Mouse (Mus musculus) limb, embryonic 11.5 days (tissue): ENCODE results near the gene Krtap9-3. TPM values are rescaled to one million over a fixed set of nuclear protein-coding genes. Genes with fewer than 3 reads are reported as not detected.

Source experiments
- ATAC-seq: fragments of 200-750 bp; cut with Nextera tagmentation; 2 replicates; pipeline ENCODE4 v1.8.0; 2017; ENCODE audit warnings: low read depth; ENCODE audit not compliant: insufficient number of reproducible peaks, low FRiP score, low TSS enrichment
- DNase-seq: peaks from one replicate; pipeline ENCODE4 v3.0.0-alpha.2; 2015; ENCODE audit warnings: low spot score
- H3K27ac ChIP-seq: fragments of 300-500 bp; sonication (generic); replicated peaks from 2 replicates; pipeline ENCODE4 v1.5.1; 2014; ENCODE audit warnings: low read depth, mild to moderate bottlenecking, low read length
- H3K27me3 ChIP-seq: fragments of 300-500 bp; sonication (generic); 2 replicates; pipeline ENCODE4 v1.6.1; 2014; ENCODE audit warnings: mild to moderate bottlenecking, low read length, mixed read lengths; ENCODE audit not compliant: control insufficient read depth, insufficient read depth
- H3K36me3 ChIP-seq: fragments of 300-500 bp; sonication (generic); 2 replicates; pipeline ENCODE4 v1.6.1; 2014; ENCODE audit warnings: mild to moderate bottlenecking, low read length, moderate library complexity, mixed read lengths; ENCODE audit not compliant: control insufficient read depth, insufficient read depth
- H3K4me1 ChIP-seq: fragments of 300-500 bp; sonication (generic); 2 replicates; pipeline ENCODE4 v1.6.1; 2014; ENCODE audit warnings: low read length, mixed read lengths; ENCODE audit not compliant: control insufficient read depth, insufficient read depth
- H3K4me2 ChIP-seq: fragments of 300-500 bp; sonication (generic); 2 replicates; pipeline ENCODE4 v1.6.1; 2014; ENCODE audit warnings: low read depth, mild to moderate bottlenecking, moderate library complexity; ENCODE audit not compliant: severe bottlenecking
- H3K4me3 ChIP-seq: fragments of 300-500 bp; sonication (generic); 2 replicates; pipeline ENCODE4 v1.5.1; 2014; ENCODE audit warnings: low read depth, low read length
- H3K9ac ChIP-seq: fragments of 300-500 bp; sonication (generic); 2 replicates; pipeline ENCODE4 v1.6.1; 2014; ENCODE audit warnings: mild to moderate bottlenecking, low read length
- H3K9me3 ChIP-seq: fragments of 300-500 bp; sonication (generic); 2 replicates; pipeline ENCODE4 v1.6.1; 2016; ENCODE audit warnings: low read length; ENCODE audit not compliant: control insufficient read depth
- WGBS: fragments of 180-500 bp; shearing (Covaris S2); extraction: QIAGEN DNeasy Blood & Tissue Kit; methylation state at CpG from one replicate; pipeline ENCODE4 v1.1.7; 2014; 5-methylcytosine and 5-hydroxymethylcytosine counted together
- polyA plus RNA-seq: library from polyadenylated mRNA; unstranded; fragments of >200 nt; fragmentation: Nextera tagmentation; extraction: Ambion mirVana; gene quantifications from 2 replicates; pipeline ENCODE4 v1.2.1, GENCODE M21; 2014

Gene Krtap9-3
- polyA plus RNA-seq, 1 experiment from 2014 or later, result not detected

DNA sequence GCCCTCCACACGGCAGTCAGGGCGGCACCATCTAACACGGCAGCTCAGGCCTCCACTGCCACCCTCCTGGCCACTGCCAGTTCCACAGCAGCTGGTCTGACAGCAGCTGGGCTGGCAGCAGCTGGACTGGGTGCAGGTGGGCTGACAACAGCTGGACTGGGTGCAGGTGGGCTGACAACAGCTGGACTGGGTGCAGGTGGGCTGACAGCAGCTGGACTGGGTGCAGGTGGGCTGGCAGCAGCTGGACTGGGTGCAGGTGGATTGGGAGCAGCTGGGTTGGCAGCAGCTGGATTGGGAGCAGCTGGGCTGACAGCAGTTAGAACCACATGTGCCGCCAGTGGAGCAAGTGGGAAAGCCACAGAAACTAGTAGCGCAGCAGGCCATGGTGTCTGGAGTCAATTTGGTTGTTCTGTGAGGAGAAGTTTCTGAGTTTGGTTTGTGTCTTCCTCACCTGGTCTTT lies 14.6 kb downstream of the Krtap9-3 start, which contains the start of gene Krtap1-4:
Gene Krtap1-4, minus strand, starts transcription at position 410 of the 460 bp plus-strand sequence.
- Histone ChIP-seq H3K4me2 (no peak within 1 kb of the TSS), H3K4me1 (no peaks in the 10 kb centered on the region), H3K27ac (no peak within 1 kb of the TSS), H3K27me3 (no peaks in the 10 kb centered on the region), H3K36me3 (no peaks in the 10 kb centered on the region), H3K4me3 (no peak within 1 kb of the TSS), H3K9me3 (no peaks in the 10 kb centered on the region), H3K9ac (no peak within 1 kb of the TSS)
- WGBS, result 65% methylated on average over 5 of the region's 5 CpGs
- DNase-seq (peak; percentile 20), ATAC-seq (no peak)

DNA sequence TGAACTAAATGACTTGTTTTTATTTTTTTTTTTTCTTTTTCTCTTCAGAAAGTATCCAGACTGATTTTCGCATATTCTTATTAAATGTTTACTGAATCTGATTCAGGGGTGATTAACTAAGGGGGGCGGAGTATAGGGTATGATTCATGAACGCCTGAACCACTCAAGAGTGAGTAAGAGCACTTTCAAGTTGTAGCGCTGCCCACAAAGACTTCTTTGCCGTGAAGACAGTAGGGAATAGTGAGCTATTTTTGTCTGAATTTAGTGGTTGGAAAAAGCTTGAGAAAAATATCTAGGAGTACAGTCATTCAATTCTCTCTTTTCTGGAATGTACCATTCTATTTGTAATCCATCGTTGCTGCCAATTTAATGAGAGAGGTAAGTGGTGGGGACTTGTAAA lies 16.3 kb downstream of the Krtap9-3 start:
- no peak overlapping the region for H3K4me3 ChIP-seq

DNA sequence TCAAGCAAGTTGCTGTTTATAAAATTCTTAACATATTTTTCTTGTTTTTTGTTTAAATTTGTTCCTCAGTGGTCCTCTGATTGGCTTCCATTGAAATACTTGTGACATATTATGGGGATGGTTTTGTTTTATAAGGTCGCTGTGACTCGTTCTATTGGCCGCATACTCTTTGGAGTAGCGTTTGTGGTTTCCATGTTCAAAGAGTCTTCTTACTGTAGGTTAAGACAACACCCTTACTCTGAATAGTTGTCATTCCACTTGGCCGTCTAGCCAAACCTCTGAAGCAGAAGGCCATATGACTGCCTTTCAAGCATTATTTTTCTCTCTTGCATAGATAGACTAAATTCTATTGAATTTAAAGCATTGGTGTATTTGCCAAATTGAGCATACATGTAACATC lies 16.9 kb downstream of the Krtap9-3 start:
- ATAC-seq (no peak), DNase-seq (no peak)
- Histone ChIP-seq H3K4me1 (no peaks in the 10 kb centered on the region), H3K36me3 (no peaks in the 10 kb centered on the region), H3K4me2 (no peak overlapping the region), H3K9me3 (no peaks in the 10 kb centered on the region), H3K9ac (no peak overlapping the region), H3K27me3 (no peaks in the 10 kb centered on the region), H3K4me3 (no peak overlapping the region), H3K27ac (no peak overlapping the region)
- 94% methylated on average over 5 of the region's 5 CpGs for WGBS

More for the DNA sequence above, 16.3 kb downstream of the Krtap9-3 start:
- no peaks in the 10 kb centered on the region for H3K27me3 ChIP-seq
- no peaks in the 10 kb centered on the region for H3K9me3 ChIP-seq
- 89% methylated on average over 6 of the region's 6 CpGs for WGBS
- DNase-seq, result no peak
- H3K27ac ChIP-seq, result no peak overlapping the region
- no peak for ATAC-seq
- H3K9ac ChIP-seq, result no peak overlapping the region
- H3K4me2 ChIP-seq, result no peak overlapping the region
- no peaks in the 10 kb centered on the region for H3K4me1 ChIP-seq
- no peaks in the 10 kb centered on the region for H3K36me3 ChIP-seq

DNA sequence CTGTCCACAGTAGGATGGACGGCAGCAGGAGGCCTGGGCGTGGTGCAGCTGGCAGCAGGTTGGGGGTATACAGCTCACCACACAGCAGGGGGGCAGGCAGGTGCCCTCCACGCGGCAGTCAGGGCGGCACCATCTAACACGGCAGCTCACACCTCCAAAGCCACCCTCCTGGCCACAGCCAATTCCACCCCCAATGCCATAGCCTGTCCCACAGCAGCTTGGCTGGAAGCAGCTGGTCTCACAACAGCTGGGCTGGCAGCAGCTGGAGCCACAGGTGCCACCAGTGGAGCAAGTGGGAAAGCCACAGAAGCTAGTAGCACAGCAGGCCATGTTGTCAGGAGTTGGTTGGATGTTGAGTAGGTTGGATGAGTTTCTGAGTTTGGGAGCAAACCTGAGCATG lies 17.3 kb downstream of the Krtap9-3 start, which contains the start of gene Krtap1-5:
Gene Krtap1-5, minus strand, starts transcription at position 381 of the 400 bp plus-strand sequence.
- WGBS, result 77% methylated on average over 6 of the region's 6 CpGs

DNA sequence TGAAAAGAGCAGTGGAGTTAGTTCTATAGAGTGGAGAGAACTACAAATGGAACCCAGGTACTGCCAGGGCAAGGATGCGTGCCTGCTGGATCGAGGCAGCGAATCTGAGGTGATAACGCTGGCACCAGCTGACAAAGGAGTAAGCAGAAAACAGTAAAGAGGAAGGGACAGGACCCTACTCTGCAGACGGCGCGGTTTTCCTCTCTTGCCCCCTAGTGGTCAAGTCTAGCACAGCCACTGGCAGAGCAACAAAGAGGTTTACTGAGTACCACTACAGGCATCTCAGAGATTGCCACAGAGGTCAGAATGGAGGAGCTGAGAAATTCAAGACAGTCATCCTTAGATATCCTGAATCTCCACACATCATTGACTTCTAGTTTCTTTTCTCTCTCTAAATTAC lies 23.8 kb downstream of the Krtap9-3 start:
- peak; percentile 62; the same call in 1 of the 2 replicates for ATAC-seq

More for the DNA sequence above, 17.3 kb downstream of the Krtap9-3 start, which contains the start of gene Krtap1-5:
- Histone ChIP-seq H3K36me3 (no peaks in the 10 kb centered on the region), H3K4me2 (no peak within 1 kb of the TSS), H3K9me3 (no peaks in the 10 kb centered on the region), H3K9ac (no peak within 1 kb of the TSS), H3K4me3 (no peak within 1 kb of the TSS), H3K27me3 (no peaks in the 10 kb centered on the region), H3K4me1 (no peaks in the 10 kb centered on the region), H3K27ac (no peak within 1 kb of the TSS)
- DNase-seq (no peak), ATAC-seq (no peak)

DNA sequence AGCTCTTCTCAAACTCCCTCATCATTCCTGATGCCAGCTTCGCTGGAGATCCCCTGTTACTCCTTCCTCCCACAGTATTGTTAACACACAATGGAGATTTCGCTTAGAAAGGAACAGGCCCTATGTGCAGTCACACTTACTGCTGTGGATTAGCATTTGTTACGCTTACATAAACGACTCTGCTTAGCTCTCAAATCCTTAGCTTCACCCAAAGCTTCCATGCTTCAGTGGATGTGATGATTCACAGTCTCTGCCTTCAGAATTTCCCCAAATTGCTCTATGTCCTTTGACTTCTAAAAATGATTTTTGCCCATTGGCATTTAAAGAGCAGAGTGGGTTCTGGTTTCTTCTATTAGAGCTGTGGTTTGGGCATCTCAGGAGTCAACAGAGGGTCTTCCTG lies 24.7 kb downstream of the Krtap9-3 start:
- WGBS, result 74% methylated on average over 4 of the region's 4 CpGs
- Histone ChIP-seq H3K4me1 (no peaks in the 10 kb centered on the region), H3K27ac (no peak overlapping the region), H3K4me3 (no peak overlapping the region), H3K36me3 (no peaks in the 10 kb centered on the region), H3K4me2 (no peak overlapping the region), H3K9ac (no peak overlapping the region), H3K27me3 (no peaks in the 10 kb centered on the region), H3K9me3 (no peaks in the 10 kb centered on the region)
- DNase-seq, result no peak
- ATAC-seq, result no peak

More for the DNA sequence above, 23.8 kb downstream of the Krtap9-3 start:
- H3K36me3 ChIP-seq, result no peaks in the 10 kb centered on the region
- peak; percentile 90 for DNase-seq
- no peak overlapping the region for H3K9ac ChIP-seq
- no peaks in the 10 kb centered on the region for H3K9me3 ChIP-seq
- H3K27ac ChIP-seq, result no peak overlapping the region
- H3K4me2 ChIP-seq, result peak overlapping the region; percentile 33; the same call in 1 of the 2 replicates
- 6% methylated on average over 7 of the region's 7 CpGs for WGBS
- H3K4me3 ChIP-seq, result no peak overlapping the region
- H3K27me3 ChIP-seq, result no peaks in the 10 kb centered on the region
- no peaks in the 10 kb centered on the region for H3K4me1 ChIP-seq

DNA sequence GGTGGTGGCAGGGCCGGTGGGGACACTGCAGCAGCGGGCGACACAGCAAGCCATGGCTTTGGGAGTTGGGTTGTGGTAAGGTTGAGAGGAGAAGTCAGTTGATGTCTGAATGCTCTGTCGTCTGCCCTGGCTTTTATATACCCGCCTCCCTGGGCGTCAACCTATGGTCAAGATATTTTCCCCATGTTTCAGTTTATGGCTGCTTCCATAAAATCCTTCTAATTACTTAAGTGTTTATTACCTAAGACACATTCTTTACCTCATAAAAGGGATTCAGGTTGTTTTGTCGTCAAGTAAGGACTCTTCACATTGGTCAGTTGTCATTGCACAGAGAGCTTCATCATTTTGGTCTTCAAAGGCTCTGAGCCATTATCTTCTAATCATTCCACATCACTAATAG lies 31.4 kb downstream of the Krtap9-3 start, which contains the start of gene Krtap3-1:
Gene Krtap3-1, minus strand, starts transcription at position 101 of the 400 bp plus-strand sequence.
- Histone ChIP-seq H3K4me2 (no peak within 1 kb of the TSS), H3K4me1 (no peaks in the 10 kb centered on the region), H3K36me3 (no peaks in the 10 kb centered on the region), H3K27ac (no peak within 1 kb of the TSS), H3K9ac (no peak within 1 kb of the TSS), H3K9me3 (no peaks in the 10 kb centered on the region), H3K27me3 (no peaks in the 10 kb centered on the region), H3K4me3 (no peak within 1 kb of the TSS)
- ATAC-seq, result no peak
- 73% methylated on average over 7 of the region's 7 CpGs for WGBS
- no peak for DNase-seq

DNA sequence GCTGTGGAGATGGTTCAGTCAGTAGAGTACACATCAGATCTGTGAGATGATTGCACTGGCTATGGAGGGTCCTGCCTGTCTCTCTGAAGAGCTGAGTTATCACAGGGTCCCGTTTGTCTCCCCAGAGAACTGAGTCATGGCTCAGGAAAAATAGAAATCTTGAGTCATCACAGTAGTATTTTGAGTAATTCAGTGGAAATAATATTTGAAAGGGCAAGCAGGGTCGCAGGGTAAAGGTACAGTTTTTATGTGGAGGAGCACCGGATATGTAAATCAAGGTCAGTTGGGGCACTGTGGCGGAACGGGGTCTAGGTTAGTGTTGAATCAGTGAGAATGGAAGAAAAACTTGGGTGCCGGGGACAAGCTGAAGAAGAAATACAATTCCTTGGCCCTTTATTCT lies 35.3 kb downstream of the Krtap9-3 start:
- Histone ChIP-seq H3K27me3 (no peaks in the 10 kb centered on the region), H3K36me3 (no peaks in the 10 kb centered on the region), H3K4me2 (no peak overlapping the region), H3K4me3 (no peak overlapping the region), H3K9ac (no peak overlapping the region), H3K4me1 (no peaks in the 10 kb centered on the region), H3K9me3 (no peaks in the 10 kb centered on the region), H3K27ac (no peak overlapping the region)
- WGBS, result 81% methylated on average over 6 of the region's 6 CpGs
- DNase-seq (no peak), ATAC-seq (no peak)

DNA sequence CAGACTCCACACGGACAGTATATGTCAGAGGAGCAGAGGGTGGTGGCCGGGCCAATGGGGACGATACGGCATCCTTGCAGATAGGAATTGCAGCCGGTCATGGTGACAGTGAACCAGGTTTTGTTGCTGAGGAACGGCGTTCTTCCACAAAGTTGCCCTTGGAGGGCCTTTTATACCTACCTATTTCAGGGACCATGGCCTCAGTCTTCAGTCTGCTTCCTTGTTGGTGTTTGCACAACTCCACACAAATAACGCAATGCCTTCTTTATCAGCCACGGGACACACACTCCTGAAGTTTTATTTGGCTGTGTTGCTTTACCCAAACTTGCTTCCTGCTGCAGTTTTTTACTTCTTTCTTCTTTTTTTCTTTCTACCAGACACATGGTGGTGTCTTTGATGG lies 38.5 kb downstream of the Krtap9-3 start, which contains the start of gene Gm11939:
Gene Gm11939, minus strand, starts transcription at position 101 of the 400 bp plus-strand sequence.
- 93% methylated on average over 9 of the region's 9 CpGs for WGBS
- Histone ChIP-seq H3K9me3 (no peaks in the 10 kb centered on the region), H3K36me3 (no peaks in the 10 kb centered on the region), H3K9ac (no peak within 1 kb of the TSS), H3K4me1 (no peaks in the 10 kb centered on the region), H3K27me3 (no peaks in the 10 kb centered on the region), H3K4me2 (no peak within 1 kb of the TSS), H3K27ac (no peak within 1 kb of the TSS), H3K4me3 (no peak within 1 kb of the TSS)
- ATAC-seq (no peak), DNase-seq (no peak)
